Mouse (Mus musculus): ENCODE measurements around the gene Apoa2. TPM values are rescaled to one million over a fixed set of nuclear protein-coding genes. Genes with fewer than 3 reads are reported as not detected.
"Not testable (repeated sequence)": the region's sequence is repeated elsewhere in the genome, so short reads cannot be mapped to it uniquely, and the experiment has no call there.

The Apoa2 gene
- polyA plus RNA-seq, 1 experiment from 2014 or later, result 1.9 TPM

GRCm38 (mm10) chr1:171232800-171233730, 8.2 kb downstream of the Apoa2 start:
- 88% methylated on average over 12 of the region's 12 CpGs for WGBS
- Histone ChIP-seq H3K27me3 (ENCODE audit: low read depth, poor library complexity, severe bottlenecking) (no peaks in the 10 kb centered on the region), H3K9me3 (replicated peaks) (no peaks in the 10 kb centered on the region), H3K27ac (no peak overlapping the region), H3K36me3 (peaks cover 50% of the 10 kb centered on the region), H3K4me3 (no peak overlapping the region), H3K4me1 (peaks cover 29% of the 10 kb centered on the region)
- DNase-seq (ENCODE audit: low spot score), result no peak

GRCm38 (mm10) chr1:171234126-171234525, 9.3 kb downstream of the Apoa2 start, which contains the start of gene Fcer1g:
TSS of gene Fcer1g (minus strand) at chr1:171234365.
- H3K27ac ChIP-seq, result no peak within 1 kb of the TSS
- no peaks in the 10 kb centered on the region for H3K9me3 ChIP-seq (replicated peaks)
- DNase-seq (ENCODE audit: low spot score), result no peak
- H3K4me3 ChIP-seq, result no peak within 1 kb of the TSS
- peaks cover 60% of the 10 kb centered on the region for H3K36me3 ChIP-seq
- peaks cover 29% of the 10 kb centered on the region for H3K4me1 ChIP-seq
- no peaks in the 10 kb centered on the region for H3K27me3 ChIP-seq (ENCODE audit: low read depth, poor library complexity, severe bottlenecking)
- 95% methylated on average over 14 of the region's 14 CpGs for WGBS

- Histone ChIP-seq H3K4me1 (peaks cover 25% of the 10 kb centered on the region), H3K27me3 (ENCODE audit: low read depth, poor library complexity, severe bottlenecking) (no peaks in the 10 kb centered on the region), H3K27ac (no peak overlapping the region), H3K9me3 (replicated peaks) (no peaks in the 10 kb centered on the region), H3K36me3 (peaks cover 64% of the 10 kb centered on the region), H3K4me3 (no peak overlapping the region)
- DNase-seq (ENCODE audit: low spot score), result no peak
- WGBS, result 86% methylated on average over 4 of the region's 4 CpGs
Measured at GRCm38 (mm10) chr1:171234538-171234937, 9.7 kb downstream of the Apoa2 start.

GRCm38 (mm10) chr1:171235791-171236190, 10.9 kb downstream of the Apoa2 start:
- Histone ChIP-seq H3K9me3 (replicated peaks) (no peaks in the 10 kb centered on the region), H3K27me3 (ENCODE audit: low read depth, poor library complexity, severe bottlenecking) (no peaks in the 10 kb centered on the region), H3K4me1 (peaks cover 13% of the 10 kb centered on the region), H3K27ac (no peak overlapping the region), H3K36me3 (peaks cover 77% of the 10 kb centered on the region), H3K4me3 (no peak overlapping the region)
- no peak for DNase-seq (ENCODE audit: low spot score)
- WGBS, result 96% methylated on average over 4 of the region's 4 CpGs

GRCm38 (mm10) chr1:171237438-171237837, 12.6 kb downstream of the Apoa2 start:
- no peak overlapping the region for H3K4me3 ChIP-seq
- 89% methylated on average over 6 of the region's 6 CpGs for WGBS
- H3K27ac ChIP-seq, result no peak overlapping the region
- no peak for DNase-seq (ENCODE audit: low spot score)
- H3K4me1 ChIP-seq, result no peaks in the 10 kb centered on the region
- no peaks in the 10 kb centered on the region for H3K9me3 ChIP-seq (replicated peaks)
- peaks cover 93% of the 10 kb centered on the region for H3K36me3 ChIP-seq
- no peaks in the 10 kb centered on the region for H3K27me3 ChIP-seq (ENCODE audit: low read depth, poor library complexity, severe bottlenecking)

GRCm38 (mm10) chr1:171238463-171238862, 13.6 kb downstream of the Apoa2 start:
- no peaks in the 10 kb centered on the region for H3K4me1 ChIP-seq
- peak; percentile 75 for DNase-seq (ENCODE audit: low spot score)
- H3K4me3 ChIP-seq, result no peak overlapping the region
- peaks cover 100% of the 10 kb centered on the region for H3K36me3 ChIP-seq
- H3K9me3 ChIP-seq (replicated peaks), result no peaks in the 10 kb centered on the region
- no peaks in the 10 kb centered on the region for H3K27me3 ChIP-seq (ENCODE audit: low read depth, poor library complexity, severe bottlenecking)
- no peak overlapping the region for H3K27ac ChIP-seq
- WGBS, result 77% methylated on average over 14 of the region's 14 CpGs

GRCm38 (mm10) chr1:171239992-171240744, 15.3 kb downstream of the Apoa2 start:
- 83% methylated on average over 15 of the region's 15 CpGs for WGBS
- Histone ChIP-seq H3K9me3 (replicated peaks) (no peaks in the 10 kb centered on the region), H3K4me3 (no peak overlapping the region), H3K4me1 (no peaks in the 10 kb centered on the region), H3K36me3 (peaks cover 97% of the 10 kb centered on the region), H3K27ac (no peak overlapping the region), H3K27me3 (ENCODE audit: low read depth, poor library complexity, severe bottlenecking) (no peaks in the 10 kb centered on the region)
- no peak for DNase-seq (ENCODE audit: low spot score)

GRCm38 (mm10) chr1:171240911-171241310, 16.1 kb downstream of the Apoa2 start:
- 91% methylated on average over 10 of the region's 10 CpGs for WGBS
- no peak overlapping the region for H3K4me3 ChIP-seq
- peaks cover 97% of the 10 kb centered on the region for H3K36me3 ChIP-seq
- H3K4me1 ChIP-seq, result peaks cover 5% of the 10 kb centered on the region
- no peaks in the 10 kb centered on the region for H3K27me3 ChIP-seq (ENCODE audit: low read depth, poor library complexity, severe bottlenecking)
- no peak overlapping the region for H3K27ac ChIP-seq
- no peaks in the 10 kb centered on the region for H3K9me3 ChIP-seq (replicated peaks)
- no peak for DNase-seq (ENCODE audit: low spot score)

GRCm38 (mm10) chr1:171241952-171242351, 17.1 kb downstream of the Apoa2 start:
- 90% methylated on average over 12 of the region's 12 CpGs for WGBS
- DNase-seq (ENCODE audit: low spot score); H3K9me3 ChIP-seq (replicated peaks); H3K4me3 ChIP-seq; H3K27me3 ChIP-seq (ENCODE audit: low read depth, poor library complexity, severe bottlenecking); H3K27ac ChIP-seq: not testable (repeated sequence)
- Histone ChIP-seq H3K36me3 (peaks cover 86% of the 10 kb centered on the region), H3K4me1 (peaks cover 10% of the 10 kb centered on the region)

- peaks cover 52% of the 10 kb centered on the region for H3K36me3 ChIP-seq
- no peaks in the 10 kb centered on the region for H3K9me3 ChIP-seq (replicated peaks)
- no peak overlapping the region for H3K27ac ChIP-seq
- H3K4me1 ChIP-seq, result peaks cover 42% of the 10 kb centered on the region
- DNase-seq (ENCODE audit: low spot score), result no peak
- no peak overlapping the region; the same call in 1 of the 2 replicates for H3K4me3 ChIP-seq
- 93% methylated on average over 8 of the region's 8 CpGs for WGBS
- H3K27me3 ChIP-seq (ENCODE audit: low read depth, poor library complexity, severe bottlenecking), result no peaks in the 10 kb centered on the region
Measured at GRCm38 (mm10) chr1:171245353-171245752, 20.5 kb downstream of the Apoa2 start.

- Histone ChIP-seq H3K4me1 (peaks cover 57% of the 10 kb centered on the region), H3K4me3 (peak overlapping the region; percentile 64), H3K27ac (peak overlapping the region; percentile 89), H3K36me3 (peaks cover 37% of the 10 kb centered on the region), H3K9me3 (replicated peaks) (no peaks in the 10 kb centered on the region), H3K27me3 (ENCODE audit: low read depth, poor library complexity, severe bottlenecking) (no peaks in the 10 kb centered on the region)
- DNase-seq (ENCODE audit: low spot score), result peak; percentile 100
- WGBS, result under 1% methylated on average over 41 of the region's 41 CpGs
Measured at GRCm38 (mm10) chr1:171246709-171247452, 22.0 kb downstream of the Apoa2 start.

GRCm38 (mm10) chr1:171247453-171247841, 22.6 kb downstream of the Apoa2 start:
- no peak for DNase-seq (ENCODE audit: low spot score)
- H3K4me3 ChIP-seq, result peak overlapping the region; percentile 64
- H3K4me1 ChIP-seq, result peaks cover 63% of the 10 kb centered on the region
- no peaks in the 10 kb centered on the region for H3K9me3 ChIP-seq (replicated peaks)
- no peaks in the 10 kb centered on the region for H3K27me3 ChIP-seq (ENCODE audit: low read depth, poor library complexity, severe bottlenecking)
- H3K27ac ChIP-seq, result peak overlapping the region; percentile 89
- WGBS, result 13% methylated on average over 13 of the region's 13 CpGs
- H3K36me3 ChIP-seq, result peaks cover 31% of the 10 kb centered on the region

All from limb, embryonic 10.5 days (tissue).